Mouse (Mus musculus): ENCODE results near the gene Rac1.

- no peak for TF ChIP-seq ZNF384 (IDR thresholded peaks at IDR 0.05; ENCODE audit: low read depth, low read length)
- no peak for TF ChIP-seq HCFC1 (IDR thresholded peaks at IDR 0.05; ENCODE audit: borderline replicate concordance, insufficient read depth, low read length)
- TF ChIP-seq CHD2 (IDR thresholded peaks at IDR 0.05; ENCODE audit: low read depth, low read length): no peak
Observed at GRCm38 (mm10) chr5:143517005-143517404, 10.8 kb downstream of the Rac1 start.

All from ES-E14 (cell line).